Mouse (Mus musculus): ENCODE results near the gene Tbx2.

Gene Tbx2

DNA sequence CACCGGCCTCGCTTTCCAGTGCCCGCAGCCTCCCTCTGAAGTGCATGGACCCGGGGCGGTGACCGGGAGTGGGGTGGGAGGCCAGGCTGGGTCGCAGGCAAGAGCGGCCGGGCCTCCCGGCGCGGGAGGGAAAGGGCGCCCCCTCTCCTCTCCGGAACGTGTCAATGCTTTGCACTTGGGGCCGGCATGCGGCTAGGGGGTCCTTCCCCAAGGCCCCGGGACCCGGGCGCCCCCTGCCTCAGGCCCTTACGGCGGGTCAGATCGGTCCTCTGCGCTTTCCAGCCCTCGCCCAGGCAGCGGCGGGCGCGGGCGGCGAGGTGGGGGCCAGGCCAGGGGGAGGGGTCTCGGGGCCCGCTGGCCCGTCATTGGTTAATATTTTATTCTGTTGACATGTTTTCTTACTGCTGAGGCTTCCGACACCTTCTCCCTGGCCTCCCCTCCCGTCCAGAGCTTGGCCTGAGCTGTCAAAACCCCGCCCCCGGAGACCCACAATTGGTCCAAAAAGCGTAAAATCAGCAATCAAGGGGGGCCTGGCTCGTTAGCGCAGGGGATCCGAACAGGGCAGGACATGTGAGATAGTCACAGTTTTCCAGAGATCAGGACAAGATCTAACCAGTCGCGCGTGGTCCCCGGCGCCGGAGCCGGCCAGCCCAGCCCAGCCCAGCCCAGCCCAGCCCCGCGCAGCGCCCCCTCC is at the start of gene Tbx2:
Gene Tbx2, plus strand, starts transcription at position 321 of the 694 bp plus-strand sequence.
- in situ Hi-C loops (cut with MboI, MseI): no loop called here

- in situ Hi-C loops (cut with MboI, MseI): no loop called here
Observed at GRCm38 (mm10) chr11:85786113-85786718, 46.1 kb upstream of the Tbx2 start.

DNA sequence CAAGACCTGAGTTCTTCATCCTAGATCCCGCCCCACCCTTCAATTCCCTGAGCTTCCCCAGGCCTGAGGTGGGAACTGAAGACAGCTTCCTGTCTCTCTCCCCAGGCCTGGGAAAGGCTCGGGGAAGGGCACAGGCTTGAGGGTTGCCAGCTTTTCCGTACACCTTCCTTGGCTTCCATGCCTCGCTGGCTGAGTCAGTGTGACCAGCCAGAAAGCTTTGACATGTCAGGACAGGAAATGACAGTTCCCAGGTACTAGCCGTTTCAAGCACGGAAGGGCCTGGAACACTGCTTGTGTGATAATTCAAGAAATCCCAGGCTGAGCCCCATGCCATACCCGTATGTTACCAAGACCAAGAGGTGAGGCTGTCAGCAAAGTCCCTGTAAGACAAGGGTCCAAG is 42.6 kb upstream of the Tbx2 start:
- in situ Hi-C loops (cut with MboI, MseI): no loop called here

DNA sequence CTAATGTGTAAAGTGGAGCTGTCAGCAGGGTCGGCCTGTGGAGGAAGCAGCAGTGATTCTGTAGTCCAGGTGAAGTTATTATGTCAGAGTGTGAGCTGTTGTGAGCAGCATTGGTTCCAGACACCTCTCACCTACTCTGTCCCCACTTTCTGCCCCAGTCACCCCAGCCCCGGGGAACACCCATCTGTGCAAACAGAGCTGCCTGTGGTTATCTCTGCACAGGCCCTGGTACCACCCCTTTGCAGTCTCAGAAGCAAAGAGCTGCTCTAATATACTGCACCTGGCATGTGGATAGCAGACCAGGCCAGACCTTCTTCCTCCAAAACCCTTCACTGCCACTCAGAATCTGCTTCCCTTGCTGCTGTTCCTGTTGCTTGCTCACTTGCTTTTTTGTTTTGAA is 42.1 kb upstream of the Tbx2 start:
- in situ Hi-C loops (cut with MboI, MseI): no loop called here

DNA sequence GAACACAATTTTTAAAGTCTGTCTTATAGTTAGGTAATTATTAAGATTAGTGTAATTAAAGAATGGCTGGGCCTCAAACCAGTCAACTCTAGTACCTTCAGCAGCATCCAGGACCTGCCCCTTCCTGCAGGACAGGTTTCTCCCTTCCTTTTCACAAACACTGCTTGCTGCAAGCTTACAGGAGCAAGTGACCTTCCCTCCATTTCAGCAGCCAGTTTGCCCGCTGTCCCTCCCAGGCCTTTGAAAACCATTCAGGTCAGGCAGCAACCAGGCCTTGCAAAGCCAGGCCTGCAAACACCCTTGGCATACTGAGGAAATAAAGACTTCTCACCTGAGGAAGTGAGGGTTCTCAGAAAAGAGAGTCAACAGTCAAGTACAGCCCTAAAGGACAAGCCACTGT is 41.1 kb upstream of the Tbx2 start:
- in situ Hi-C loops (cut with MboI, MseI): no loop called here

DNA sequence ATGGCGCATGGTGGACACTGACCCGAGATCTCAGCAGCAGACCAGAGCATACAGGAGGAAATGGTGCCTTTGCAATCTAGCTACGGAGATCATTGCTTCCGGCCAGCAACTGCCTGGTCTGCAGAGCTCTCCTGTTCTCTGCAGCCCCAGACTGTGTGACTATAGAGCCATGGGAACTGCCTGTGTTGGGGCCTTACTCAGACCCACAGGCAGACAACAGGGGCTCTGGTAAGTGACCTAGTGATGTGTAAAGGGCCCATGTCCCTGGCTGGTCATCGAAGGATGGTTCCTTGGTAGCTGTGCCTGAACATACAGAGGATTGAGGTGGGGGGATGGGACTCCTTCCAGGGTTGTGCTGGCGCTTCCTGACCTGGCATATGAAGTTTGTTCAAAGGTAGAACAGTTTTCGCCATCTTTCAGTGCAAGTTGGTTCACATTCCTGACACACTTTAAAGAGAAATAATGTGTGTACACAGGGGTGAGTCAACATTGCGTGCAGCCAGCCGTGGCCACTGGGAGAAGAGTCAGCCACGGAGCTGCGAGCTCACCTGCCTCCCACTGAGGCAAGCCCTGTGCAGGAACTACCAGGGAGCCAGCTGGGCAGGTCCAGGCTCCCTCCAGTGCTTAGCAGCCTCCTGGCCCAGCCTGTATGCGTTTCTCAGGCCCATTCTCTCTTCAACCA is 39.7 kb upstream of the Tbx2 start:
- in situ Hi-C loops (cut with MboI, MseI): no loop called here

DNA sequence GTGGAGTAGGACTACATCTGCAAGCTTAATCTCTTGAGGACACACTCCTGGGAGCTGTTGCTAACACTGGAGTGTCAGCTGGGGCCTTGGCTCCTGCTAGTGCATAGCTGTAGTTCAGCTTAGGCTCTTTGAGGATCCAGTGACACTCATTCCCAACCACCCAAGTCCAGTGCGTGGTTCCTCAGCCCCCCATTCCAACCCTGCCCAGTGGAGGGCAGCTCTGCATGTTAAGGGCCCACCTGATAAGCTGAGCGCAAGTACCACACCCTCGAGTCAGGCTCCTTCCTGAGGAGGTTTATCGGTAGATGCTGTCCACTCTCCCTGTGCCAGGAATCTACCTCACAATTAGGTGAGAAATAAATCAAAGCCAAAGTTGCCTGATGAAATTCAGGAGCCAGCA is 32.9 kb upstream of the Tbx2 start:
- in situ Hi-C loops (cut with MboI, MseI): no loop called here

GRCm38 (mm10) chr11:85799856-85800255 is 32.5 kb upstream of the Tbx2 start:
- in situ Hi-C loops (cut with MboI, MseI): no loop called here

- in situ Hi-C loops (cut with MboI, MseI): no loop called here
Observed at GRCm38 (mm10) chr11:85800380-85800779, 32.0 kb upstream of the Tbx2 start.

- in situ Hi-C loops (cut with MboI, MseI): no loop called here
Observed at GRCm38 (mm10) chr11:85804048-85804447, 28.3 kb upstream of the Tbx2 start.

DNA sequence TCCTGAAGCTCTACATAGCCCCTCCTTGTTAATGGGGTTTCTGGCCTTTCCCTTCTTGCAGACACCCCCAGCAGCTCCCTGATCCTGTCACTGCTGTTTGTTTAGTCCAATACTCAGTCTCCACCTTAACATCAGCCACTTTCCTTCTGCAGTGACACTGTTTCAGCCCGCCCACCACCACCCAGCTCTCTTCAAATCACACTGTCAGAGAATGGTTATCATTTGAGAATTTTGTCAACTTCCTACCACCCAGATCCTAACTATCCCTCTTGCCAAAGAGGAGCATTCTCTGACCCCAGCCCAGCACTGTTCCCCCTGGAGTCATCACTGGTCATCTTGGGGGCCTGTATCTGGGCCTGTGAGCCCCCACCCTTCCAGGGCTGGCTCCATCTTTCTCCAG is 26.6 kb upstream of the Tbx2 start:
- in situ Hi-C loops (cut with MboI, MseI): no loop called here

DNA sequence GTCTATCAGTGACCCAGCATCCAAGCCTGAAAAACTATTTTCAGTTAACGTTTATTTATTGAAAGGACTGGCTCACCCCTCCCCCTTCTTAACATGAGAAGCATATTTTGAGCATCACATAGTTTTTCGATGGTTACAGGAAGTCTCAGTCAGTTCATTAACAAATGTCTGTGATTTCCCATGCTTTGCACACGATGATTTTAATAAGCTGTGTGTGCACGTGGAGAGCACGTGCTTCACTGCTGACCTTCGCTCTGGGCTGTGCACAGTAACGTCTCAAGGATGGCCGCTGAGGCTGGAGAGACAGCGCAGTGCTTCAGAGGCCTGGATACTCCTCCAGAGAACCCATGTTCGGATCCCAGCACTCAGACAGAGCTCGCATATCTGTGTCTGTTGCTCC is 25.0 kb upstream of the Tbx2 start:
- in situ Hi-C loops (cut with MboI, MseI): no loop called here

GRCm38 (mm10) chr11:85811229-85811628 is 21.1 kb upstream of the Tbx2 start:
- in situ Hi-C loops (cut with MboI, MseI): no loop called here

DNA sequence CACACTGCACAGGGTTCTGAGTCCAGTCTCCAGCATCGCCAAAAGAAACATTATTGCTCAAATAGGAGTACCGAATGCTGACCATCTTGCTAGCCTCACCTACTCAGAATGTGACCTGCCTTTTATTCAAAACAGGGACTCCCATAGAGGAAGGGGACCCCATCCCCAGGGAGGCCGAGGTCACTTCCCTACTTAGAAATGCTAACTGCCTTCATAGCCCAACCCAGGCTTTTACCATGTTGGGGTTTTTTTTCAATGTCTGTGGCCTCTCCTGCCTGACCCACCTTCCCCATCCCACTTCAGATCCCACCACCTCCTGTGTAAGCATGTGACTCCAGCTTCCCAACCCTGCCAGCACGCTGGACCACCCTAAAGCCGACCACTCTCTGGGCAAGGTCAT is 20.7 kb upstream of the Tbx2 start:
- in situ Hi-C loops (cut with MboI, MseI): no loop called here

- in situ Hi-C loops (cut with MboI, MseI): no loop called here
Observed at GRCm38 (mm10) chr11:85812201-85812966, 20.0 kb upstream of the Tbx2 start.

- in situ Hi-C loops (cut with MboI, MseI): no loop called here
Observed at GRCm38 (mm10) chr11:85814678-85815077, 17.7 kb upstream of the Tbx2 start.

DNA sequence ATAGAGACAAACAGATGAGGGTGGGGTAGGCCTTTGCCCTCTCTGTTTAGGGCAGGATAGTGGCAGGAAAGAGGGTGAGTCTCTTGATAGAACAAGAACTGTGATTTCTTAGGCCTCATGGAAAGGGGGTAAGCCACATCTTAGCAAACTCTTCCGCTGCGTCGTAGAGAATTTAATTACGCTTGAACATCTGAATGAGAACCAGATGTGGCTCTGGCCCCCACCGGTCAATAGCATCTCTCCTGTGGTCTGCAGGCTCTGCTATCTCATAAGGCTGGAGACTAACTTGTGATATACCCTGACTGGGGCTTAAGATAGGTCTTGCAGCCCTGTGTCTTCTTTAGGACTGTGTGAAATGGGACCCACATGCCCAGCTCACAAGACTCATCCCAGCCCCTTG is 15.9 kb upstream of the Tbx2 start:
- in situ Hi-C loops (cut with MboI, MseI): no loop called here

GRCm38 (mm10) chr11:85818401-85818800 is 13.9 kb upstream of the Tbx2 start:
- in situ Hi-C loops (cut with MboI, MseI): no loop called here

- in situ Hi-C loops (cut with MboI, MseI): loop anchor here in 1 of 2 experiments (5.0 kb wide), 1 partner anchor 294 kb away; no protein-coding TSS in a partner anchor
Observed at GRCm38 (mm10) chr11:85820959-85821358, 11.4 kb upstream of the Tbx2 start.

- in situ Hi-C loops (cut with MboI, MseI): loop anchor here in 1 of 2 experiments (5.0 kb wide), 1 partner anchor 294 kb away; no protein-coding TSS in a partner anchor
Observed at GRCm38 (mm10) chr11:85821659-85822058, 10.7 kb upstream of the Tbx2 start.

DNA sequence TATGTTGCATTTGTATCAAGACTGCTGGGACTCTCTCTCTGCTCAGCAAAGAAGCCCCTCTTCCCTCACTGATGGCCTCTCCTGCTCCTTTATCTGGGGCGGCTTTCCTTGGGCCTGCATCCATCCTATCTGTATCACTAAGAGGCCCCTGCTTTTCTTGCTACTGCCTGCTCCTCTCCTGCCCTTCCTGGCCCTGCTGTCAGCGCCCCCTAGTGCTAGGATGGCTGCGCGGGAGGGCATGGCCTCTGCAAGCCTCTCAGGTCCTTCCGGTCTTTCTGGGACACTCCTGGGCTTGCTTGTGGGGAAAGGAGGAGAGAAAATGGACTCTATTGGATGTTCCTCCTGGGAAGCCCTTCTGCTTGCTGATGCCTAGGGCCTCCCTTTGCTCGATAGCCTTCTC is 9.2 kb upstream of the Tbx2 start:
- in situ Hi-C loops (cut with MboI, MseI): loop anchor here in 1 of 2 experiments (5.0 kb wide), 1 partner anchor 296 kb away; no protein-coding TSS in a partner anchor

- in situ Hi-C loops (cut with MboI, MseI): loop anchor here in 1 of 2 experiments (5.0 kb wide), 1 partner anchor 296 kb away; no protein-coding TSS in a partner anchor
Observed at GRCm38 (mm10) chr11:85823794-85824193, 8.6 kb upstream of the Tbx2 start.

Measured in T-helper 17 cell (primary cell).